Mouse (Mus musculus) heart, adult 11 months (tissue): Measurements from ENCODE around the gene Pdcl3.

Experiments
- DNase-seq: peaks from one replicate; pipeline ENCODE4 v3.0.0; 2022

Pdcl3 gene

GRCm38 (mm10) chr1:38985308-38985707 lies at the start of gene Pdcl3:
TSS of gene Pdcl3 (plus strand) at chr1:38985608.
- DNase-seq = peak; percentile 34

- no peak for DNase-seq
Measured at GRCm38 (mm10) chr1:38936780-38937179, 48.6 kb upstream of the Pdcl3 start.

- DNase-seq = no peak
Measured at GRCm38 (mm10) chr1:38938849-38939248, 46.6 kb upstream of the Pdcl3 start, which contains the start of gene Nms. TSS of gene Nms (plus strand) at chr1:38939149.

GRCm38 (mm10) chr1:38939608-38940007 lies 45.8 kb upstream of the Pdcl3 start:
- DNase-seq = no peak

- DNase-seq = peak; percentile 18
Measured at GRCm38 (mm10) chr1:38956457-38956856, 29.0 kb upstream of the Pdcl3 start.

- DNase-seq = peak; percentile 79
Measured at GRCm38 (mm10) chr1:38969116-38969515, 16.3 kb upstream of the Pdcl3 start.

GRCm38 (mm10) chr1:38971712-38972111 lies 13.7 kb upstream of the Pdcl3 start:
- DNase-seq = no peak

- peak; percentile 66 for DNase-seq
Measured at GRCm38 (mm10) chr1:38972986-38973592, 12.3 kb upstream of the Pdcl3 start.

- DNase-seq = peak; percentile 86
Measured at GRCm38 (mm10) chr1:38979953-38980352, 5.5 kb upstream of the Pdcl3 start.

GRCm38 (mm10) chr1:38983870-38984269 lies 1.5 kb upstream of the Pdcl3 start:
- peak; percentile 5 for DNase-seq

- DNase-seq = peak; percentile 100
Measured at GRCm38 (mm10) chr1:38987080-38987864, 1.9 kb downstream of the Pdcl3 start.

- DNase-seq = no peak
Measured at GRCm38 (mm10) chr1:38987865-38988211, 2.4 kb downstream of the Pdcl3 start.

GRCm38 (mm10) chr1:38988357-38988756 lies 2.9 kb downstream of the Pdcl3 start:
- peak; percentile 78 for DNase-seq

GRCm38 (mm10) chr1:38992365-38992764 lies 7.0 kb downstream of the Pdcl3 start:
- DNase-seq = peak; percentile 71

- DNase-seq = peak; percentile 94
Measured at GRCm38 (mm10) chr1:39001106-39001505, 15.7 kb downstream of the Pdcl3 start.

GRCm38 (mm10) chr1:39005751-39006354 lies 20.4 kb downstream of the Pdcl3 start:
- no peak for DNase-seq

- DNase-seq = no peak
Measured at GRCm38 (mm10) chr1:39006830-39007829, 21.7 kb downstream of the Pdcl3 start.

- no peak for DNase-seq
Measured at GRCm38 (mm10) chr1:39010583-39011021, 25.2 kb downstream of the Pdcl3 start.

- no peak for DNase-seq
Measured at GRCm38 (mm10) chr1:39012576-39012975, 27.2 kb downstream of the Pdcl3 start.

- no peak for DNase-seq
Measured at GRCm38 (mm10) chr1:39013843-39014242, 28.4 kb downstream of the Pdcl3 start.

- DNase-seq = no peak
Measured at GRCm38 (mm10) chr1:39015529-39015928, 30.1 kb downstream of the Pdcl3 start.

GRCm38 (mm10) chr1:39017871-39018270 lies 32.5 kb downstream of the Pdcl3 start:
- DNase-seq = no peak

GRCm38 (mm10) chr1:39025142-39025541 lies 39.7 kb downstream of the Pdcl3 start:
- DNase-seq = no peak
